Mouse (Mus musculus) thymus, postnatal 36 days (tissue): Measurements from ENCODE around the gene Zswim1.
A peak's percentile ranks its signal among the peaks of the same experiment; 100 is the strongest.
"Not testable (repeated sequence)": the region's sequence is repeated elsewhere in the genome, so short reads cannot be mapped to it uniquely, and the experiment has no call there.

Experiments
- DNase-seq, 2 experiments: peaks; one replicate each; pipeline ENCODE4 v3.0.0; 2022; ENCODE audit warnings: mixed read lengths in 2 of 2

The Zswim1 gene

GRCm38 (mm10) chr2:164831029-164831428 lies 8.5 kb downstream of the Zswim1 start:
- no peak for DNase-seq

GRCm38 (mm10) chr2:164832032-164832747 lies 9.7 kb downstream of the Zswim1 start:
- DNase-seq, result no peak

GRCm38 (mm10) chr2:164832748-164833301 lies 10.3 kb downstream of the Zswim1 start, which contains the start of gene Ctsa:
Gene Ctsa (plus strand): TSS chr2:164832873.
- peak; percentile 82 for DNase-seq

GRCm38 (mm10) chr2:164833314-164833959 lies 11.0 kb downstream of the Zswim1 start, which contains the start of gene Neurl2:
Gene Neurl2 (minus strand): TSS chr2:164833456.
- peak; percentile 84 to 86 for DNase-seq

GRCm38 (mm10) chr2:164834531-164834930 lies 12.0 kb downstream of the Zswim1 start:
- DNase-seq, result peak; percentile 41 to 57

GRCm38 (mm10) chr2:164835164-164835563 lies 12.7 kb downstream of the Zswim1 start:
- no peak for DNase-seq

- peak in 1 of 2 experiments; percentile 32 for DNase-seq
Observed at GRCm38 (mm10) chr2:164845782-164846181, 23.3 kb downstream of the Zswim1 start.

- peak; percentile 28 to 47 for DNase-seq
Observed at GRCm38 (mm10) chr2:164850061-164850460, 27.6 kb downstream of the Zswim1 start.

- DNase-seq, result not testable (repeated sequence)
Observed at GRCm38 (mm10) chr2:164855572-164855971, 33.1 kb downstream of the Zswim1 start.

- no peak for DNase-seq
Observed at GRCm38 (mm10) chr2:164856309-164857100, 34.0 kb downstream of the Zswim1 start.

GRCm38 (mm10) chr2:164857101-164857821 lies 34.8 kb downstream of the Zswim1 start, which contains the start of gene Pltp:
Gene Pltp (minus strand): TSS chr2:164857711.
- peak in 1 of 2 experiments; percentile 21 for DNase-seq

GRCm38 (mm10) chr2:164857842-164858553 lies 35.5 kb downstream of the Zswim1 start:
- DNase-seq, result no peak

GRCm38 (mm10) chr2:164859155-164859554 lies 36.7 kb downstream of the Zswim1 start:
- no peak for DNase-seq

- no peak for DNase-seq
Observed at GRCm38 (mm10) chr2:164859640-164860432, 37.4 kb downstream of the Zswim1 start.

GRCm38 (mm10) chr2:164861094-164861493 lies 38.6 kb downstream of the Zswim1 start:
- no peak for DNase-seq

GRCm38 (mm10) chr2:164862179-164862861 lies 39.8 kb downstream of the Zswim1 start:
- no peak for DNase-seq

GRCm38 (mm10) chr2:164863411-164863810 lies 40.9 kb downstream of the Zswim1 start:
- DNase-seq, result not testable (repeated sequence)

- no peak for DNase-seq
Observed at GRCm38 (mm10) chr2:164864593-164864992, 42.1 kb downstream of the Zswim1 start.

GRCm38 (mm10) chr2:164866741-164867551 lies 44.5 kb downstream of the Zswim1 start:
- no peak for DNase-seq
